Mouse (Mus musculus) c-Kit-positive CD71-positive TER-119-negative erythroid progenitor cells, embryonic 14.5 days (primary cell): ENCODE results near the gene Ceacam19.

Source experiments
- DNase-seq: peaks from one replicate; pipeline ENCODE4 v3.0.0-alpha.2; 2013; ENCODE audit warnings: low read depth

Gene Ceacam19

DNA sequence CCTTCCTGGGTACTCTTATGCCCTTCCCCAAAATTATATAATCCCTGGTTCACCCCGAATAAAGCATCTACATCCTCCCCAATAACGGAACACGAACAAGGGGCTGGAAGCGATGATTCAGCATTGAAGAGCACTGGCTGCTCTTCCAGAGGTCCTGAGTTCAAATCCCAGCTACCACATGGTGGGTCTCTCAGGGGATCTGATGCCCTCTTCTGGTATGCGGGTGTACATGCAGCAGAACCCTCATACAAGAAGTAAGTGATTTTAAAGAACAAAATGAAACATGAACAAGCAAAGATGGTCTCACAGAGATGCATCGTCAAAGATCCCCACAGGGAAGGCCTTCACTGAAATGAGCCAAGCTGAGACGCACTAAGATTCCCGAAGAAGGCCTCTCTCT is 7.0 kb downstream of the Ceacam19 start:
- no peak for DNase-seq

DNA sequence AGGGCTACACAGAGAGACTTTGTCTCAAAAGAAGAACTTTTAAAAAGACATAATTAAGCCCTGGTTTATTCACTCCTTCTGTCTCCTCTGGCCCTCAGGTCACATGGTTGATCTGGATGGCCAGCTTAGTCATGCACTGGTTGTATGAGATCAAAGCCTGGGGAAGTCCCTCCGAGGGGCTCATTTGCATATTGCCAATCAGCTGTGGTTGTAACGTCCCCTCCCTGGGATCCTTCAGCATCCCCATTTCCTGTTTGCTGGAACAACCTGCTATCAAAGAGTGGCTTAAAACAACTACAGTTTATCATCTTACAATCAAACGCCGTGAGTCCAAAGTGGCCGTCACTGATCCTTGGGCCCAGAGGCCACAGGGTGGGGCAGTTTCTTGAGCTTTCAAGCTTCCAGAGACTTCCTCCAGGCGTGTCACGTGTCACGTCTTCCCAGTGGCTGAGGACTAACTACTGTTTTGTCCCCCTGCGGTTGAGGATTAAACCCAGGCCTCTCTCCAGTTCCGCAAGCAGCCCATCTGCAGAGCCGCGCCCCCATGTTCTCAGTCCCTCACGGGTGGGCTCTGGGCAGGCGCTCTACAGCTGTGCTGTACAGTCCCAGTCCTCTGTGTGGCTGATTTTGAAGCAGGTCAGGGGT is 10.9 kb downstream of the Ceacam19 start:
- no peak for DNase-seq

DNA sequence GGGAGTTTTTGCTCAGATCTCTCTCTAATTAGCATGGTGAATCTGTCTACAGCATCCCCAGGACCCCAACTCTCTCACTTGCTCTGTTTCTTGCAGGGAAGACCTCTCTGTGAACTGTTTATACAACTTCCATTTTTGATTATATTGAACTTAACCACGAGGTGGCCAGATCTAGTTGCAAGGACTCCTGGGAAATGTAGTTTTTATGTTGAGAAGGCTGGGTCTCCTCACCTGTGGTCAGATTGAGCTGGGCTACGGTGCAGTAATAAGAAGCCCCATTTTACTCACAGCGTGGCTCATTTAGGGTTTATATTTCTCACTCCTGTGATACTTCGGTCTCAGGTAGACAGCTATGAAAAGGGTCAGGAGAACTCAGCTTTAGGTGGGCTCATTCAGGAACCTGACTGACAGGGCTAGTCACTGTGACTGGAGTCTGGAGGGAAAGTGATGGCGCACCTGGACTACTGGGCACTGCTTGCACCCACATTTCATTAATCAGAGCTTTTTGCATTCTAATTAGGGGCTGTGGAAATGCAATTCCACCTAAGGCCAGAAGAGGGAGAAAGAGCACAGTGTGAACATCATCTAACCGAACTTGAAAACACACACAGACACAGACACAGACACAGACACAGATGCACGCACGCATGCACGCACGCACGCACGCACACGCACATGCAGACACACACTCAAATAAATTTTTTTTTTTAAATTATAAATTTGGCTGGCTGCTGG is 11.7 kb downstream of the Ceacam19 start:
- peak; percentile 34 for DNase-seq

DNA sequence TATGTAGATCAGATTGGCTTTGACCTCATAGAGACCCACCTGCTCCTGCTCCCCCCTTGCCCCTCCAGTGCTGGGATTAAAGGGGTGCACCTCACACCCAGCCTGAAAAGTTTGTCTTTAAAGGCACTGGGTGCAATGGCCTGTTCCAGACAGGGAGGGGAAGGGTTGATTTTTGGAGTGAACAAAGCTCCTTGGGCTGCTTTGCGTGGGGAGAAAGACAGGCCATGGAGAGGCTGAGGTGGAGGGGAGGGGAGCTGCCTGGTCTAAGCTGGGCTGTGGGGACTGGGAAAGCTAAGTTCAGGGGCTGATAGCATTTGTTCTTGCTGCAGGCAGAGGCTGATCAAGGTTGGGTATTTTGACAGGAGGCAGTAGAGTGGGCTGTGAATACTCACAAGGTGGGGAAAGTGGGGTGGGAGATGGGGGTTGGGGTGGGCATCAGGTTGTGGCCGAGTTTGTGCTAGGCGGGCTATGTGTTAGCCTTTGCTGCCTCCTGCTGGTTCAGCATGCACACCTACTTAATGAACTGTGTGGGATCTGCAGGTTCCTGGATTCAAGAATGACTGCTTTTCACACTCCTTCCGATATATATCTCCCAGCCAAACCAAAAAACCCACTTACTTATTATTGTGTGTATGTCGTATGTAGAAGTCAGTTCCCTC is 15.7 kb downstream of the Ceacam19 start:
- no peak for DNase-seq

DNA sequence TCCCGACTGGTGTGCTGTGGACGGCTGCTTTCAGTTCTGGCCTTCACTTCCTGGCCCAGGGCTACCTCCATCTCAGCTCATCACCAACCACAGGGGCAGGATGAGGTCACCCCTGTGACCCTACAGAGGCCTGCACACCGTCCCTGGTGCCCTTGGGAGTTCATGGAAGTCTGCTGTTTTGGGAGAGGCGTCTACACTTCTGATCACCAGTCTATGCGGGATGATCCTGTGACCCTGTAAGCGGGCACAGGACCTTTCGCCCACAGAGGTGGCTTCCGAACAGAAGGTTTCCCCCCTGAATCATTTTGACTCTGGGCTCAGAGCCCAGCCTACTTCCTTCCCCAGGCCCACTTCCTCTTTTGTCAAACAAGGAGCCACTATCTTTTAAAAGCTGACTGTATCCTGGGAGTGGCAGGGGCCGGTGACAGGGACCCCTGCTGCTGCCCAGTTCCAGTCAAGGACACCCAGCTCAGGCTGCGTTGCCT is 16.6 kb downstream of the Ceacam19 start:
- no peak for DNase-seq

DNA sequence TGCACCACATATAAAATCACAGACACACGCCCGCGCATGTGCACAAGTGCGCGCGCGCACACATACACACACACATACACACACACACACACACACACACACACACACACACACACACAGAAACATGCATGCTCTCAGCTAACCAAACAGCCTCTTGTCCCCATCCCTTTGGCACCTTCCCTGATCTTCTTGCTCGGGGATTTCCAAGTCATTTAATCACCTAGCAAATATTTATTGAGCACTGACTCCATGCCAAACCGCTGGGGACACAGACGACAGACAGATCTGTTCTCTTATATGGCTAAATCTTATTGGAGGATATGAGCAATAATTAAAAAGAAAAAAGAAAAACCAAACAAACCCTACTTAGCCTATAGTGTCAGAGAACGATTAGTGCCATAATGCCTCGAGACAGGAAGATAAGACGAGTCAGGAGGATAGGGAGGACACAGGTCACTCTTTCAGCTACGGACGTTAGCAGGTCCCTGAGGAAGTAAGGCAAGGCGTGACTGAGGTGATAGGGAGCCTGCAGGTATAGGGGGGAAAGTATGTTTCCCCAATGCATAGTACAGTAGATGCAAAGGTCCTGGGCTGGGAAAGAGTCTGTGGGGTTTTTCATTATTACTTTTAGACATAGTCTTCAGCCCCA is 19.9 kb downstream of the Ceacam19 start:
- no peak for DNase-seq

DNA sequence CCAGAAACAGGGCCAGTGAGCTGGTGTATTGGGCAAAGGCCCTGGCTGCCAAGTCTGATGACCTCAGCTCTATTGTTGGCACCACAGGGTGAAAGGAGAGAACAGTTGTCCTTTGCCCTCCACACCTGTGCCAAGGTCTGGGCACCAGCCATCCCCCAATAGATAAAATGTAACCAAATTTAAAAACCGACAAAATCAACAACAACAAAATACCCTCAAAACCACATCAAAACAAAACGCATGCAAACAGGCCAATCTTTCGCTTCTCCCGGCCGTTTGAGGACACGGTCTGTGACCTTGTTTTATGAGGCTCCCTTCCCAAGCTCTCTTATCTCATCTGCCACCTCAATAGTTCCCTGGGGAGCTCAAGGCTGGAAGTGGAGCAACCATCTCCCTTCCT is 21.3 kb downstream of the Ceacam19 start:
- DNase-seq, result no peak

DNA sequence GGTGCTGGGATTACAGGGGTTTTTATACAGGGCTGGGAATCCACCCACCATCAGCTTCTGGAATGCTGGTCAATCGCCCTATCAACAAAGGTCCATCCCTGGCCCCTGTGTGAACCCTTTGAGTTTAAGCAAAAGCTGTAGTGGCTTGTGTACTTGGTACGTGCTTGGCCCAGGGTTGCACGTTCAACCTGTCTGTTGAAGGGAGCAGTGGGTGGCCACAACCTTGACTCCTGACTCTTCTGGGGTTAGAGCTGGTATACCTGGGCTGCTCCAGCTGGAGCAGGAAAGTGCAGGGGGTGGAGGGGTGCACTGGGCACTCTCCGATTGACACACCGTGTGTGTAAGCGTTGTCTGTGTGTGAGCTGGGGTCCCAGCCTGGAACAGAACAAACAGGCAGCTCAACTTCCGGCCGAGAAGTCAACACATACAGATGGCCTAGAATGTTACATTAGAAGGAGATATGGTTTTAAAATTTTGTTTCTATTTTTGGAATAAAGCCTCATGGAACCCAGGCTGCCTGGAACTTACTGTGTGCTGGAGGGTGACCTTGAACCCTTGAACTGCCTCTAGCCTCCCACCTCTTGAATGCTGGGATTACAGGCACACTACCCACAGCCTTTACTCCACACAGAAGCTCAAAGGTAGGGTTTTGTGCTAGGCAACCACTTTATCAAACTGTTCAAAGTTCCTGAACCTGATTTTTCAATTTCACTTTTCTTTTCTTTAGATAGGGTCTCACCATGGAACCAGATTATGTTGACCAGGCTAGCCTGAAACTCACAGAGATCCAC is 22.3 kb downstream of the Ceacam19 start:
- DNase-seq, result no peak

DNA sequence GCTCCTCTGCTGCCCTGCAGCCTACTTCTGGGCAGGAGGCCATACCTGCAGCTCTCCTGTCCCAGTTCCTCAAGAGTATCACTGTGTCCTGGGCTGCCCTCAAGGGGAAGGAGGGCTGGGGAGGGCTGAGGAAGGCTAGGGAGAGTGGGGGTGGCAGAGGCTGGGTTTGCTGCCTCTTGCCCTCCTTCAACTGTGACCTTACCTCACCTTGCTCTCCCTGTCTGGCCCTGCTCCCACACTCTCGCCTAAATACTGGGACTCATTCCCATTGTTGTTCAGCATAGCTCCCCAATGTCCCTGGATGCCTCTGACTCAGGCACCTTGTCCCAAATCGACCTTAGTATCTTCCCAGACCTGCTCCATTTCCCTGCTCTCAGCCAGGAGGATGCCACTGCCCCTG is 23.5 kb downstream of the Ceacam19 start:
- DNase-seq, result no peak

DNA sequence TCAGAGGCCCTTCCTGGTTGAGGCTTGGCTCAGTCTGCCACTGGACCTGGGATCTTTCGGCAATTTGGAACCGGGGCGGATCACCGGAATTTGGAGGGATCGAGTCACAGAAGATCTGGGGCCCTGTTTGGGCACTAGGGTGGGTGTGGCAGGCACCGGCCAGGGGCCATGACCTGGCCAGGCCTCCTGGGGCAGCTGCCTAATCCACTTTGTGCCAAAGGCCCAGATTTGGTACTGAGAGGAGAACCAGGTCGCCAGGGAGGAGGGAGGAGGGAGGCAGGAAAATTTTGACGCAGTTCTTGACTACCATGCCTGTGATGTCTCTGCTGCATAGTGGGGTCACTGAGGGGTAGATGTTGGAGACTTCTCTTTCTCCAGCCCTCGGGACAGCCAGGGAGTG is 26.6 kb downstream of the Ceacam19 start, which contains the start of gene Ceacam16:
Gene Ceacam16 (minus strand): TSS at position 101 of the 400 bp plus-strand sequence.
- DNase-seq, result no peak

DNA sequence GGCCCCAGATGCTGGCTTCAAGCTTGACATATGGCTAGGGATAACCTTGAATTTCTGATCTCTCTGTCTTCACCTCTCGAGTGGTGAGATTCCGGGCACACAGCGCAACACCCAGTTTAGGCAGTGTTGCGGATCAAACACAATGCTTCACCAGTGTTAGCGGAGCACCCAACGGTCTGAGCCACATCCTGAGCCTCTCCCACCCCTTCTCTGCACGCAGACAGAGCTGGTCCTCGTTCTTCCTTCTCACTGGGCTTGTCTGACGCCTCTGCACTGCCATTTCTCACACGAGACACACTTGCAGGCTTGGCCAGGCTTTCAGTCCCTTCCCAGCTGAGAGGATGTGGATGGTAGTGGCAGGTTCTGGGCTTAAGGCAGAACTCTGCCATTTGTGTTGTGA is 28.0 kb downstream of the Ceacam19 start:
- DNase-seq, result no peak

DNA sequence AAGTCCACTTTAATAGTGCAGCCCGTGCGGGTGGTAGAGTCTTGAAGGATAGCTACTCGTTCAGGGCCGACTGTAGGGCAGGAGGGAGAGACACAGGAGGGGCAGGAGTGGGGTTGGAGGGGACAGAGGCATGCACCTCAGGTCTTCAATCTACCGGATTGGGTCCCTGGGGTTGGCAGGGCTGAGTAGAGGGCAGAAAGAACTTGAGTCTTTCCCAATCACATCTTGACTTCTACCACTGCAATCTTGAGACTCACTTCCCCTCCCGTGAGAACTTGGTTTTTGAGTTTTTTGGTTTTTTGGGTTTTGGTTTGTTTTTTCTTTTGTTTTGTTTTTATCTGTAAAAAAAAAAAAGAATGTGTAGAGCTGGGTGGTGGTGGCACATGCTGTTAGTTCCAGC is 31.5 kb downstream of the Ceacam19 start:
- DNase-seq, result no peak

DNA sequence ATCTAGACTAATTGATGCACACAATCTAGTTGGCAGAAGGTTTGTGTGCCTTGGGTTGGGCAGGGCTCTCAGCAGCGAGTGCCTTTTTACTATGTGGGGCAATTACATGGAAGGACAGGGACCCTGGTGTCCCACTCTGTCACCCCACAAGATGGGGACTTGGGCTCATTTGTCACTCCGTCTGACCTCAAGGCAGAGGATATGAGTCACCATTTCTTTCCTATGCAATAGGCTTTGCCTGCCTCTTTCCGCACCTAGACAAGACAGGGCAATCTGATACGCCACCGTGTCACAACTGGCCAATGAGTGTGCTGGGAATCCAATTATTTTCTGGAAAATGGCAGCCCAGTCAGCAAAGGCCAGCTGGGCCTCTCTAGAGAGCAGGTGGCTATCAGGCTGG is 32.1 kb downstream of the Ceacam19 start:
- no peak for DNase-seq

DNA sequence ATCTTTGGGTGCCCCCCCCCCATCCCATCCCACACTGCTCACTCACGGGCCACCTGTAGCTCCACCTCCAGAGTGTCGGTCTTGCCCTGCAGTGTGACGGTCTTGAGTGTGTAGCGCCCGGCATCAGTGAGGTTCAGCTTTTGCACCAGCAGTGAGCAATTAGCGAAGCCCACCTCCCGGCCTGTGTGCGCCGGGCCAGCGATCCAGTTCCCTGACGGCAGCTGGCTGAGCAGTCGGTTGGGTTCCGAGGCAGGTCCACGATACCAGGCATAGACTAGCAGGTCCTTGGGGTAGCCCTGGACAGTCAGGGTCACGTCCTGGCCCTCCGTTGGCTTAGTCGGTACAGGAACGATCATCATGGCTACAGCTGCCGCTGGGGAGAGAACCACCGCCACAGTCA is 34.2 kb downstream of the Ceacam19 start:
- DNase-seq, result no peak

DNA sequence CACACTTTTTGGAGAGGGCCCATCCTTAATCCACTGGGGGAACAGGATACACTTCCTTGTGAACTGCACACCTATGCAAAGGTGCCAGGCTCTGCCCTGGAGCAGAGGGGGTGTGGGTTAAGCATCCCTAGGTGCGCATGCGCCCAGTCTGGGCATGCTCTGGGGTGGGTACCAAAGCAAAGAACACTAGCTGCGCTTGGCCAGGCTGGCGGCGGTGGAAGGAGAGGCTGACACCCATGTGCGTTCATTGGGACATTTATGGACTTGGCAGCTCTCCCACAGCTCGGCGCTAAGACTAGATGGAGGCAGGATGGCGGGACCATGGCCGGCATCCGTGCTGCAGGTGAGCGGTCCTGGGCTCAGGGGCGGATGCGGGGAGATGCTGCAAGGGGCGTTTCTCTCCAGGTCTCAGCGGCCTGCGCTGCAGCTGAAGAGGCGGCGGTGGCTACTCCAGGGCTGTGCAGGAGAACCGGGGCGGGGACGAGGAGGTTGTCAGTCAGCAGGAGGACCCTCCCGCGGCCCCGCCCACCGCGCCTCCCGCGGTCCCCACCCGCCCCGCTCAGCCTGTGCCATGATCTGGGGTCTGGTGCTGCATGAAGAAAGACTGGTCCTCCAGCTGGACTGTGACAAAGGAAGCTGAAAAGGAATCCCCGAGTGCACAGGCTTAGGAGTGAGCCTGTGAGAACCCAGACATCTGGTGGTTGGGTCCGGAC is 35.8 kb downstream of the Ceacam19 start, which contains the start of gene Gm19345:
Gene Gm19345 (plus strand): TSS at position 146 of the 713 bp plus-strand sequence.
- DNase-seq, result no peak

DNA sequence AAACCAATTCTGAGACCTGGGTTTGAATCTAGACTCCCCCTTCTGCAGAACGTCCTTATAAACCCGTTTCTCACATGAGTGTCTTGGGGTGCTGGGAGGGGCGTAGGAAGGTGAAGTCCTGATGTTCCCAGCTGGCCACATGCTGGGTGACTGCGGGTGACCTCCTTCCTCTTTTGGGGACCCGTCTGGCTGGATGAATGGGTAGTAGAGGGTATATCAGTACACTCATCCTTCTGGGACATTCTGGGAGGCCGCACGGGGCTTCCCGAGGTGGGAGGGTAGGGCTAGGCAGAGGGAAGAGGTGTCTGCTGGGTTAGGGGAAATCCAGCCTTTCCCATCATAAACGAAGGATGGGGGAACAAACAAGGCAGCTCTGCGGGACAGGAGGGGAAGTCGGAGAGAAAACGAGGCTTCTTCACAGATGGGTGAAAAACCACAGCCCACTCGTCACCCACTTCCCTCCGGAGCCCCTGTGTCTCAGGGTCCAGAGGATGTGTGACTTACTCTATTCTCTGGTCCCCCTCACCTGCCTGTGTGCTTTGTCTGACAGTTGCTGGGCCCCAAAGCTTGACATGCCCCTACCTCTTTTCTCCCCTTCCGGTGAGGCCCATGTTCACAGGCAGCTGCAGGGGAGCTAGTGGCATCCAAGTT is 43.1 kb downstream of the Ceacam19 start:
- DNase-seq, result no peak

DNA sequence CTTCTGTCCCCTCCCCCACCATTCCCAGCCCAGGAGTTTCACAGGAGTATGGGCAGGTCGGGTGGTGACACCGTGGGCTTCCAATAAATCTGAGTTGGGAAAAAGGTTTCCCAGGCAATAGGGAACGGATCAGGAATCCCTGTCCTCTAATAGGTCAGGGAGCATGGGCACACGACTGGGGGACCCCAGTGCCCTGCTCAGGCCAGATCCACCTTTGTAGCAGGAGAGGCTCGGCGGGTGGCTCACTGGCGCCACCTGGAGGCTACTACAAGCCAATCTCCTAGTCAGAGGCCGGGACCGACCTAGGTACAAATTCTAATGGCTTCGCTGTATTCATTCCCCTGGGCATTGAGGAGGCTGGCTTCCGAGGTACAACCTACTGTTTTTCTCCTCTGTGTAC is 44.2 kb downstream of the Ceacam19 start:
- DNase-seq, result no peak

DNA sequence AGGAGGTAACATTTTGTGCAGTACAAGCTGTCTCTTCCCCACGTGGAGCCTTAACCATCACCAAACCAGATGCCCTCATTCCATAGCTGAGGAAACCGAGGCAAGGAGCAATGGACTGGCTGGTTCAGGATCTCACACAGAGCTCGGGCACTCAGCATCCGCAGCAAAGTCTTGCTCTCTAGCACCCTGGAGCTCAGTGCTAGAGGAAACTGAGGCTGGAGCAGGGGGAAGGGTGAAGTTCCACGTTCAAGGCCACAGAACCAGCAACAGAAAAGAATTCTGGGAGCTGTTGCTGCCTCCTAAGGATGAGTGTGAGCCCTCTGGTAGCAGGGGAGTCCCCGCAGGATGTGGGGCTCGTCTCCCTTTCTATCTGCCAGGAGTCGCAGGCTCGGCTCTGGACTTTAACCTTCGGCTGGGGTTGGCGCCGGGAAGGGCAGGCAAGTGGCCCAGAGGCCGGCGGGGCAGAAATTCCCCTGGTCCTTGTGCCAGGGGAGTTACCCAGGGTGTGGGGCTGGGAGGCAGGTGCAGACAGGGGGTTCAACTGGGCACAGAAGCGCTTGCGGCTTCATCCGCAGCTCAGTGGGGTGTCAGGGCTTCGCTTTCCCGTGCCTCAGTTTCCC is 44.8 kb downstream of the Ceacam19 start:
- DNase-seq, result no peak

DNA sequence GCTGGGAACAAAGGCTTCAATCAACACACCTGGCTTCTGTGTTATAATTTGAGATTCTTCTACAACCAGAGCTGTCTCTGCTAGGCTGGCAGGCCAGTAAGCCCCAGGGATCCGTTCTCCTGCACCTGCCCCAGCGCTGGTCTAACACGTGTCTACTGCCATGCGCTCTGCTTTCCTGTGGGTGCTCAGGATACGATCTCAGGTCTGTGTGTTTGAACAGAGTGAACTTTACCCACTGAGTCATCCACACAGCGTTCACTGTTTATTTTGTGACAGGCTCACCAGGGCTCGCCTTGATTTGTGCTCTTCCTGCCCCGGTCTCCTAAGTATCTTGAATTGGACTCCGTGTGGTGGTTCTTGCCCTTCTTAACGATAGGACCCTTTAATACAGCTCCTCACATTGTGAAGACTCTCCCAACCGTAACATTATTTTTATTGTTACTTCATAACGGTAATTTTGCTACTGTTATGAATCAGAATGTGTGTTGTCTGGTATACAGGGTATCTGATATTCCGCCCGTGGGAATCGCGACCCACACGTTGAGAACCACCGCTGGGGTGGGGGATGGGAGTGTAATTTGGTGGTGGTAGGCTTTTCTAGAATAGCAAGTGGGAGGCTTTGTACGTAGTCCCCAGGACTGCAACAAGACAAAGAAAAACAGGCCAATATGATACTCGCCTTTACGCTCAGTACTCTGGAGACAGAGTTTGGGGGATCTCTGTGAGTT is 45.9 kb downstream of the Ceacam19 start:
- no peak for DNase-seq
